Mouse (Mus musculus): ENCODE data around the gene Fmo5. TPM values are rescaled to one million over a fixed set of nuclear protein-coding genes. Genes with fewer than 3 reads are reported as not detected.

Gene Fmo5
- polyA plus RNA-seq, 1 experiment from 2014 or later, result 0.57 TPM

DNA sequence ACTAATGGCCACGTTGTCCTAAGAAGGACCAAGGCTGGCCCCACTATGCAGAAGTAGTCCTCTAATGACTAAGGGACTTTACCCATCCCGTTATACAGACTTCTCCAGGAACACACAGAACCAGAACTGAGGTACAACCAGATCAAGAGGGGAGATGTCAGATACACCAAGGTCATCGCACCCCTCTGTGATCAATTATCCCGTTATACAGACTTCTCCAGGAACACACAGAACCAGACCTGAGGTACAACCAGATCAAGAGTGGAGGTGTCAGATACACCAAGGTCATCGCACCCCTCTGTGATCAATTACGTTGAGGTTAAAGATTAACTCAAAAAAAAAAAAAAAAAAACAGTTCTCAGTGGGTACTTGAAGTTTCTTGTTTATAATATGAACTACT is 17.6 kb upstream of the Fmo5 start:
- no peak for ATAC-seq (ENCODE audit: low FRiP score)
- WGBS, result 92% methylated on average over 6 of the region's 6 CpGs

GRCm38 (mm10) chr3:97615154-97615553 is 13.4 kb upstream of the Fmo5 start:
- H3K9ac ChIP-seq, result no peak overlapping the region
- H3K9me3 ChIP-seq, result no peaks in the 10 kb centered on the region
- no peaks in the 10 kb centered on the region for H3K27me3 ChIP-seq
- H3K4me1 ChIP-seq (replicated peaks), result no peaks in the 10 kb centered on the region
- H3K27ac ChIP-seq, result no peak overlapping the region
- no peak overlapping the region for H3K4me3 ChIP-seq
- 34% methylated on average over 1 of the region's 1 CpGs for WGBS
- H3K4me2 ChIP-seq, result no peak overlapping the region
- H3K36me3 ChIP-seq, result no peaks in the 10 kb centered on the region
- no peak for ATAC-seq (ENCODE audit: low FRiP score)

More for the DNA sequence above, 17.6 kb upstream of the Fmo5 start:
- Histone ChIP-seq H3K4me3 (no peak overlapping the region), H3K4me1 (replicated peaks) (peaks cover 6% of the 10 kb centered on the region), H3K9ac (no peak overlapping the region), H3K36me3 (no peaks in the 10 kb centered on the region), H3K27ac (no peak overlapping the region), H3K4me2 (no peak overlapping the region), H3K27me3 (no peaks in the 10 kb centered on the region), H3K9me3 (no peaks in the 10 kb centered on the region)

DNA sequence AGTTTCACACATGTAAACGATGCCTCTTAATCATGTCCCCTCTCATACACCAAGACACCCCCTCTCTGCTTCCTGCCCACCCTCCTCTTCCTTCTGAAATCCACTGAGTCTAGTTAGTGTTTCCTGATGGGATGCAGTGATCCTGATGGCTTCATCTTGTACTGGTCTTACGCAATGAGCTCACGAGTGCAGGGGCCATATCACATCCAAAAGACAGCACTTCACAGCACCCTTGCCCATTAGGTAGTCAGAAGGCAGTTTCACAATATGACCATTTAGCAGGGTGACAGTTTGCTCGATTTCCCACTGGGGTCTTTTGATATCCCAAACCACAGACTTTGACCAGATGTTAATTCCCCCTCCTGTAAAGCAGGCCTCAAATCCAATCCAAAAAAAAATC is 12.7 kb upstream of the Fmo5 start:
- ATAC-seq (ENCODE audit: low FRiP score), result no peak
- 89% methylated on average over 4 of the region's 4 CpGs for WGBS

GRCm38 (mm10) chr3:97617091-97617825 is 11.3 kb upstream of the Fmo5 start:
- ATAC-seq (ENCODE audit: low FRiP score), result no peak
- WGBS, result 97% methylated on average over 18 of the region's 19 CpGs

More for the DNA sequence above, 12.7 kb upstream of the Fmo5 start:
- Histone ChIP-seq H3K9ac (no peak overlapping the region), H3K4me1 (replicated peaks) (no peaks in the 10 kb centered on the region), H3K9me3 (no peaks in the 10 kb centered on the region), H3K27ac (no peak overlapping the region), H3K27me3 (no peaks in the 10 kb centered on the region), H3K36me3 (no peaks in the 10 kb centered on the region), H3K4me2 (no peak overlapping the region), H3K4me3 (no peak overlapping the region)

GRCm38 (mm10) chr3:97617899-97618298 is 10.7 kb upstream of the Fmo5 start:
- Histone ChIP-seq H3K4me1 (replicated peaks) (no peaks in the 10 kb centered on the region), H3K4me3 (no peak overlapping the region), H3K36me3 (no peaks in the 10 kb centered on the region), H3K4me2 (no peak overlapping the region), H3K9ac (no peak overlapping the region), H3K9me3 (no peaks in the 10 kb centered on the region), H3K27me3 (no peaks in the 10 kb centered on the region), H3K27ac (no peak overlapping the region)
- no peak for ATAC-seq (ENCODE audit: low FRiP score)
- 89% methylated on average over 8 of the region's 8 CpGs for WGBS

More at GRCm38 (mm10) chr3:97617091-97617825, 11.3 kb upstream of the Fmo5 start:
- Histone ChIP-seq H3K4me2 (no peak overlapping the region), H3K4me3 (no peak overlapping the region), H3K27me3 (no peaks in the 10 kb centered on the region), H3K36me3 (no peaks in the 10 kb centered on the region), H3K4me1 (replicated peaks) (no peaks in the 10 kb centered on the region), H3K27ac (no peak overlapping the region), H3K9me3 (no peaks in the 10 kb centered on the region), H3K9ac (no peak overlapping the region)

DNA sequence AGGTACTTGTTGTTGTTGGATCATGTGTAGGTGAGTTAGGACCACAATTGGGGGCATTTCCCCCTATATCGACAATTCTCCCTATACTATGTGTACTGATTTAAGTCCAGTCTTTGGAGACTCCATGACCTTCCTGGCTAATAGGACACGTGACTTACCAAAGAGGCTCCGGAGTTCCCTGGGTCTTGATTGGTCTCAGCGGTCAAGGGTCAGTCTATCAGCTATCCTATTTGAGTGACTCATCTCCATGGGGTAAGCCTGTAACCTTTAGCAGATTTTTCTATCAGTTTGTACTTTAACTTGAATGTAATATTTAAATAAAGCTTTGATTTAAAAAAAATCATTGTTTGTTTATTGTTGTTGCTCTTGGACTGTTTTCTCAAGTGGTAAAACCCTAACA is 7.9 kb upstream of the Fmo5 start:
- Histone ChIP-seq H3K4me3 (no peak overlapping the region), H3K4me1 (replicated peaks) (no peaks in the 10 kb centered on the region), H3K36me3 (no peaks in the 10 kb centered on the region), H3K27me3 (no peaks in the 10 kb centered on the region), H3K27ac (no peak overlapping the region), H3K9ac (no peak overlapping the region), H3K4me2 (no peak overlapping the region), H3K9me3 (no peaks in the 10 kb centered on the region)
- no peak for ATAC-seq (ENCODE audit: low FRiP score)
- 93% methylated on average over 4 of the region's 4 CpGs for WGBS

DNA sequence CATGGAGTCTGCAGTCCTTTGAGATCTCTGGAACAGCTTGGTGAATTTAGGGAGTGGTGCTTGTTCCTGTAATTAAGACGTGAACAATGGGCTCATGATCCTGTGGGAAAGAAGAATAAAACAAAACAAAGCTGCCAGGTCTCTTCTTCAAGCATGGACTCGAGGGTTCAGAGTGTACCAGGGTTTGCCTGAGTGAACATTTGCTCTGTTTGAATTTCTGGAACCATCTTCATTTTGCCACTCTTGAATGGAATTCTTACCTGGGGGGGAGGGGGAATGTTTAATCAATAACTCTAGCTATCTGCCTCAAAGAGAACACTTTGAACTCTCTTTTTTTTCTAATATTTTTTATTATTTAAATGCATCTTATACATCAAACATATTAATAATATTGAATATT is 4.0 kb upstream of the Fmo5 start:
- Histone ChIP-seq H3K4me1 (replicated peaks) (0 out of 2 replicates have a peak, but pooled peaks cover 3% of the 10 kb centered on the region), H3K4me2 (no peak overlapping the region), H3K27me3 (0 out of 2 replicates have a peak, but pooled peaks cover 4% of the 10 kb centered on the region), H3K9ac (no peak overlapping the region), H3K36me3 (no peaks in the 10 kb centered on the region), H3K4me3 (no peak overlapping the region), H3K27ac (no peak overlapping the region), H3K9me3 (no peaks in the 10 kb centered on the region)
- no peak for ATAC-seq (ENCODE audit: low FRiP score)
- 41% methylated on average over 2 of the region's 2 CpGs for WGBS

DNA sequence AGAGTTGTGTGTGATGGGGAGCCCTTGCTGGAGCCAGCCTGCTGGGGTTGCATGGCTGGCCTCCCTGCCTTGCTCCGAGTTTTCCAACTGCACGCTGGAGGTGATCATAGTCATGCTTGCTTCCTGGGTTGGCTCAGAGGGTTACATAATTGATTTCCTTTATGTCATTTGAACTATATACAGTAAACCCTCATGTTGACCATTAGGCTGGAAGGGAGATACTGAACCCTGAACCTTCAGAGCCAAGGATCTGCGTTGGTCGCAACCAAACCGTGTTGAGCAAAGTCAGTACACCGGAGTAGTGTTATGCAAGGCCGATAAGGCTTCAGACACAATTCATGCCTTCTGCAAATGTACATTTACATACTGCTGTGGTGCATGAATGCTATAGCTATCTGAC is 711 bp upstream of the Fmo5 start:
- H3K27me3 ChIP-seq, result 0 out of 2 replicates have a peak, but pooled peaks cover 4% of the 10 kb centered on the region
- no peaks in the 10 kb centered on the region for H3K36me3 ChIP-seq
- H3K4me2 ChIP-seq, result no peak overlapping the region
- H3K9me3 ChIP-seq, result no peaks in the 10 kb centered on the region
- H3K4me3 ChIP-seq, result no peak overlapping the region
- no peak overlapping the region for H3K9ac ChIP-seq
- 84% methylated on average over 7 of the region's 7 CpGs for WGBS
- H3K4me1 ChIP-seq (replicated peaks), result 0 out of 2 replicates have a peak, but pooled peaks cover 3% of the 10 kb centered on the region
- H3K27ac ChIP-seq, result no peak overlapping the region
- no peak for ATAC-seq (ENCODE audit: low FRiP score)

DNA sequence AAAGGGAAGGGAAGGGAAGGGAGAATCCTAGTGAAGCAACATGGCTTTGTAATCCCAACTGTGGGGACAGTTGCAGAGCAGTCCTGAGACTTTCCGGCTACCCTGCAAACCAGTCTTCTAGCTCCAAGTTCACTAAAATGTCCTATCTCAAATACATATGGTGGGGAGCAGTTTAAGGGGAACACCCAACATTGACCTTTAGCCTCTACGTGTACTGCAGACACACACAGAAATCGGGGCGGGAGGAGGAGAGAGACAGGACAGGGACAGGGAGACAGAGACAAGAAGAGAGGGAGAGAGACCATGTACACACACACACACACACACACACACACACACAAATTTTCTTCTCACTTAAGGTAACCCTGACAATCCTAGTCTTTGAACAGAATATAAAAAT is 1.3 kb downstream of the Fmo5 start:
- no peaks in the 10 kb centered on the region for H3K36me3 ChIP-seq

DNA sequence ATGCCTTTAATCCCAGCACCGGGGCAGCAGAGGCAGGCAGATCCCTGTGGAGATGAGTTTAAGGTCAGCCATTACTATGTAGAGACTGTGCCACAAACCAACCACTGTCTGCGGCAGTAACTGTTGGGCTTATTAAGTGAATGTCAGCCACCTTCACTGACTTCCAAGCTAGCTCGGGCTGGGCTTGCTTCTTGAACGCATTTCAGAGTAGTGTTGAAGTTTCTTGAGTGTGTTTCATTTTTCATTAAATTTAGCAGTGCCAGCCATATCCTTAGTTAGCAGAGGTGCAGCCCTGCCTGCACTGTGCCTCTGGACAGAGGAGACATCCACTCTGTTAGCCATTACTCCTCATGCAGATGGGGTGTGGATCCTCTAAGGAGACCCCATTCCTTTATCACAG is 2.1 kb downstream of the Fmo5 start:
- 0 out of 2 replicates have a peak, but pooled peaks cover 4% of the 10 kb centered on the region for H3K27me3 ChIP-seq
- H3K9ac ChIP-seq, result no peak overlapping the region
- H3K4me3 ChIP-seq, result no peak overlapping the region
- no peak overlapping the region for H3K27ac ChIP-seq
- 0 out of 2 replicates have a peak, but pooled peaks cover 3% of the 10 kb centered on the region for H3K4me1 ChIP-seq (replicated peaks)
- 98% methylated on average over 4 of the region's 4 CpGs for WGBS
- no peaks in the 10 kb centered on the region for H3K36me3 ChIP-seq
- no peaks in the 10 kb centered on the region for H3K9me3 ChIP-seq
- ATAC-seq (ENCODE audit: low FRiP score), result no peak
- H3K4me2 ChIP-seq, result no peak overlapping the region

More for the DNA sequence above, 1.3 kb downstream of the Fmo5 start:
- 0 out of 2 replicates have a peak, but pooled peaks cover 4% of the 10 kb centered on the region for H3K27me3 ChIP-seq
- H3K9ac ChIP-seq, result no peak overlapping the region
- H3K4me1 ChIP-seq (replicated peaks), result 0 out of 2 replicates have a peak, but pooled peaks cover 3% of the 10 kb centered on the region
- ATAC-seq (ENCODE audit: low FRiP score), result no peak
- no peaks in the 10 kb centered on the region for H3K9me3 ChIP-seq
- no peak overlapping the region for H3K27ac ChIP-seq
- 88% methylated on average over 4 of the region's 4 CpGs for WGBS
- H3K4me2 ChIP-seq, result no peak overlapping the region
- H3K4me3 ChIP-seq, result no peak overlapping the region

DNA sequence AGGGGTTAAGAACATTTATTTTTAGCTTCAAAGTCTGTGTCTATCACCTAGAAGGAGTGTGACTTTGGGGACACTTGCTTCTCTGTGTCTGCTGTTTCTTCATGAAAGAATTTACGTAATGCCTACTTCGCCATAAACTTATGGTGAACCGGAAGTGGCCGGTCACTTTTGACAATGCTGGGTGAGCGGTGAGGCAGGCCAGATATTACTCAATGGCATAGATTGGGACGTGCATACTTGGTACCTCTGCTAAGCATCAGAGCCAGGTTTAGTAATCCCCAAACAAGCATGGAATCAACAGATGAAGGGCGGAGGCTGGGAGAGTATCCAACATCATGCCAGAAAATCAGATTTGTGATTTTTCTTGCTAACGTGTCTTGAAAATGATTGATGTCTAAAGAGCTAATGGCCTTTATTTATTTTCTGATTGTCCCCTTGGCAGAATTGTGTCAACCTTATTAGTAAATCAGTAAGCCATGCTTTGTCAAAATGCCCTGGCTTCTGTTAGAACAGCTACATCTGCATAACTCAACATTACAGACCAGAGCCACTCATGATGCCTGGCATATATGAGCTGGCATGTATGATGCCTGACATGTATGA is 2.8 kb downstream of the Fmo5 start:
- no peak overlapping the region for H3K27ac ChIP-seq
- H3K4me3 ChIP-seq, result no peak overlapping the region
- H3K36me3 ChIP-seq, result no peaks in the 10 kb centered on the region
- H3K9me3 ChIP-seq, result no peaks in the 10 kb centered on the region
- 89% methylated on average over 8 of the region's 8 CpGs for WGBS
- no peak overlapping the region for H3K4me2 ChIP-seq
- H3K9ac ChIP-seq, result no peak overlapping the region
- H3K4me1 ChIP-seq (replicated peaks), result 0 out of 2 replicates have a peak, but pooled peaks cover 3% of the 10 kb centered on the region
- no peak for ATAC-seq (ENCODE audit: low FRiP score)
- H3K27me3 ChIP-seq, result 0 out of 2 replicates have a peak, but pooled peaks cover 4% of the 10 kb centered on the region

DNA sequence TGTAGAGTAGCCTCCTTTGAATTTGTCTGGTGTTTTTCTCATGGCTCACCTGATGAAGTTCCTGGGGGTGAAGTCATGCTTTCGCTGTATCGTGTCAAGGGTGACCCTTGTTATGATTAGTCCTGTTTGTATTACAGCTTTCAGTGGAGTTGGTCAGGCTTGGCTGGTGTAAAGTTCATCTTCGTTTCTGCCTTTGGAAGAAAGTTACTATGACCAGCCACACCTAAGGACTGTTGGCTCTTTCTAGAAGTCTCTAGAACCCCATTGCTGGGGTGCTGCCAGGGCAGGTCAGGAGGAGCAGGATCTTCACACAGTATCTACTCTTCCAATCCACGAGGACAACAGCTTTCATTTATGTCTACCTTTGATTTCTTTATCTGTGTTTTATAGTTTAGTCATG is 4.9 kb downstream of the Fmo5 start:
- H3K27ac ChIP-seq, result no peak overlapping the region
- H3K9me3 ChIP-seq, result no peaks in the 10 kb centered on the region
- peaks cover 7% of the 10 kb centered on the region; the same call in 1 of the 2 replicates for H3K4me1 ChIP-seq (replicated peaks)
- H3K4me3 ChIP-seq, result no peak overlapping the region
- H3K9ac ChIP-seq, result no peak overlapping the region
- H3K4me2 ChIP-seq, result no peak overlapping the region
- H3K27me3 ChIP-seq, result 0 out of 2 replicates have a peak, but pooled peaks cover 4% of the 10 kb centered on the region
- WGBS, result 89% methylated on average over 4 of the region's 4 CpGs
- ATAC-seq (ENCODE audit: low FRiP score), result no peak
- no peaks in the 10 kb centered on the region for H3K36me3 ChIP-seq

Data from hindbrain, embryonic 13.5 days (tissue).